Mouse (Mus musculus) lung, postnatal 4 days (tissue): Measurements from ENCODE around the gene Nfib.

ENCODE experiments used
- DNase-seq, 2 experiments: peaks; one replicate each; pipeline ENCODE4 v3.0.0; 2021

The Nfib gene

GRCm38 (mm10) chr4:82408463-82409404, 296.8 kb downstream of the Nfib start:
- no peak for DNase-seq

- DNase-seq = no peak
Measured at GRCm38 (mm10) chr4:82406511-82406910, 299.0 kb downstream of the Nfib start.

GRCm38 (mm10) chr4:82405791-82406190, 299.8 kb downstream of the Nfib start:
- no peak for DNase-seq

- peak; percentile 74 to 89 for DNase-seq
Measured at GRCm38 (mm10) chr4:82403975-82404651, 301.4 kb downstream of the Nfib start.

- DNase-seq = no peak
Measured at GRCm38 (mm10) chr4:82402666-82403065, 302.9 kb downstream of the Nfib start.

- DNase-seq = no peak
Measured at GRCm38 (mm10) chr4:82401450-82402061, 304.0 kb downstream of the Nfib start.

- peak; percentile 54 to 71 for DNase-seq
Measured at GRCm38 (mm10) chr4:82400536-82400935, 305.0 kb downstream of the Nfib start.

- peak; percentile 60 to 86 for DNase-seq
Measured at GRCm38 (mm10) chr4:82399406-82400380, 305.9 kb downstream of the Nfib start.

- DNase-seq = no peak
Measured at GRCm38 (mm10) chr4:82398282-82398681, 307.3 kb downstream of the Nfib start.

- no peak for DNase-seq
Measured at GRCm38 (mm10) chr4:82396805-82397204, 308.7 kb downstream of the Nfib start.

- DNase-seq = no peak
Measured at GRCm38 (mm10) chr4:82396003-82396402, 309.5 kb downstream of the Nfib start.

GRCm38 (mm10) chr4:82394346-82394745, 311.2 kb downstream of the Nfib start:
- no peak for DNase-seq

- DNase-seq = no peak
Measured at GRCm38 (mm10) chr4:82393021-82393420, 312.5 kb downstream of the Nfib start.

- no peak for DNase-seq
Measured at GRCm38 (mm10) chr4:82392496-82392895, 313.1 kb downstream of the Nfib start.

- no peak for DNase-seq
Measured at GRCm38 (mm10) chr4:82391726-82392472, 313.7 kb downstream of the Nfib start.

GRCm38 (mm10) chr4:82390545-82390944, 315.0 kb downstream of the Nfib start:
- DNase-seq = no peak

GRCm38 (mm10) chr4:82389876-82390275, 315.7 kb downstream of the Nfib start:
- no peak for DNase-seq

- DNase-seq = no peak
Measured at GRCm38 (mm10) chr4:82387620-82388019, 317.9 kb downstream of the Nfib start.

GRCm38 (mm10) chr4:82386222-82386993, 319.1 kb downstream of the Nfib start:
- no peak for DNase-seq

- DNase-seq = no peak
Measured at GRCm38 (mm10) chr4:82385638-82386037, 319.9 kb downstream of the Nfib start.
